Mouse (Mus musculus) natural killer cell, adult 2 months (primary cell): ENCODE data around the gene Pigc.

ENCODE experiments used
- DNase-seq, 2 experiments: peaks; one replicate each; pipeline ENCODE4 v3.0.0; 2022; ENCODE audit warnings: low spot score in 2 of 2

The Pigc gene

GRCm38 (mm10) chr1:161976255-161977182 is 7.5 kb downstream of the Pigc start:
- DNase-seq = peak; percentile 73 to 82

GRCm38 (mm10) chr1:161977331-161977730 is 8.3 kb downstream of the Pigc start:
- no peak for DNase-seq

GRCm38 (mm10) chr1:161978173-161978700 is 9.3 kb downstream of the Pigc start:
- DNase-seq = no peak

- no peak for DNase-seq
Measured at GRCm38 (mm10) chr1:161979536-161979935, 10.6 kb downstream of the Pigc start, which contains the start of gene 4930558K02Rik. Gene 4930558K02Rik, minus strand, starts transcription at chr1:161979636.

- no peak for DNase-seq
Measured at GRCm38 (mm10) chr1:161980046-161980445, 11.1 kb downstream of the Pigc start.

- no peak for DNase-seq
Measured at GRCm38 (mm10) chr1:161980626-161981298, 11.8 kb downstream of the Pigc start.

GRCm38 (mm10) chr1:161983451-161983850 is 14.5 kb downstream of the Pigc start:
- no peak for DNase-seq

- DNase-seq = no peak
Measured at GRCm38 (mm10) chr1:161983979-161984566, 15.1 kb downstream of the Pigc start.

GRCm38 (mm10) chr1:161990684-161991578 is 21.9 kb downstream of the Pigc start:
- DNase-seq = no peak

GRCm38 (mm10) chr1:161991846-161992245 is 22.9 kb downstream of the Pigc start:
- DNase-seq = no peak

GRCm38 (mm10) chr1:161992389-161992788 is 23.4 kb downstream of the Pigc start:
- DNase-seq = no peak

- peak in 1 of 2 experiments; percentile 20 for DNase-seq
Measured at GRCm38 (mm10) chr1:161998781-161999180, 29.8 kb downstream of the Pigc start.

GRCm38 (mm10) chr1:161999338-161999737 is 30.4 kb downstream of the Pigc start:
- no peak for DNase-seq

- DNase-seq = peak; percentile 56 to 62
Measured at GRCm38 (mm10) chr1:161999882-162000371, 30.9 kb downstream of the Pigc start.

GRCm38 (mm10) chr1:162001328-162001727 is 32.3 kb downstream of the Pigc start:
- DNase-seq = no peak

GRCm38 (mm10) chr1:162003729-162004517 is 34.9 kb downstream of the Pigc start:
- no peak for DNase-seq

- DNase-seq = no peak
Measured at GRCm38 (mm10) chr1:162004518-162004780, 35.5 kb downstream of the Pigc start.

GRCm38 (mm10) chr1:162004821-162005770 is 36.1 kb downstream of the Pigc start:
- DNase-seq = no peak

- no peak for DNase-seq
Measured at GRCm38 (mm10) chr1:162006109-162006508, 37.1 kb downstream of the Pigc start.
